Mouse (Mus musculus) bone marrow, adult 2 months (tissue): ENCODE measurements around the gene Trmt13. TPM values are rescaled to one million over a fixed set of nuclear protein-coding genes. Genes with fewer than 3 reads are reported as not detected.

ENCODE experiments used
- H3K27ac ChIP-seq: fragments of 200-500 bp; 2 replicates; pipeline ENCODE4 v1.5.1; 2012; ENCODE audit warnings: low read depth, mild to moderate bottlenecking, control low read depth, inconsistent platforms, low read length; ENCODE audit not compliant: control insufficient read depth, poor library complexity, insufficient read depth
- H3K4me1 ChIP-seq: fragments of 200-500 bp; 2 replicates; pipeline ENCODE4 v1.6.1; 2011; ENCODE audit warnings: low read length; ENCODE audit not compliant: control insufficient read depth, insufficient read depth
- H3K4me3 ChIP-seq: fragments of 200-500 bp; replicated peaks from 2 replicates; pipeline ENCODE3; 2011; ENCODE audit warnings: mild to moderate bottlenecking, low read depth, low read length, control low read depth; ENCODE audit not compliant: control insufficient read depth
- CTCF ChIP-seq: fragments of 200-500 bp; IDR thresholded peaks from 2 replicates; pipeline ENCODE4 v1.5.1; 2011; ENCODE audit warnings: low read length, control low read depth; ENCODE audit not compliant: control insufficient read depth, insufficient read depth
- POLR2A ChIP-seq: fragments of 200-500 bp; IDR thresholded peaks from 2 replicates; pipeline ENCODE4 v1.6.1; 2011; ENCODE audit warnings: low read depth, mild to moderate bottlenecking, control low read depth, low read length, borderline replicate concordance; ENCODE audit not compliant: control insufficient read depth
- WGBS: fragments of 180-500 bp; shearing (Covaris S2); methylation state at CpG from one replicate; pipeline ENCODE4 v1.1.7; 2018; 5-methylcytosine and 5-hydroxymethylcytosine counted together
- polyA plus RNA-seq: library from polyadenylated mRNA; stranded (reverse); fragments of >200 nt; gene quantifications from 2 replicates; pipeline ENCODE4 v1.2.4, GENCODE M21; 2011; ENCODE audit warnings: low replicate concordance; ENCODE audit not compliant: missing spikeins, insufficient read depth, insufficient read length

Gene Trmt13
- polyA plus RNA-seq, 1 experiment = 22.0 TPM

DNA sequence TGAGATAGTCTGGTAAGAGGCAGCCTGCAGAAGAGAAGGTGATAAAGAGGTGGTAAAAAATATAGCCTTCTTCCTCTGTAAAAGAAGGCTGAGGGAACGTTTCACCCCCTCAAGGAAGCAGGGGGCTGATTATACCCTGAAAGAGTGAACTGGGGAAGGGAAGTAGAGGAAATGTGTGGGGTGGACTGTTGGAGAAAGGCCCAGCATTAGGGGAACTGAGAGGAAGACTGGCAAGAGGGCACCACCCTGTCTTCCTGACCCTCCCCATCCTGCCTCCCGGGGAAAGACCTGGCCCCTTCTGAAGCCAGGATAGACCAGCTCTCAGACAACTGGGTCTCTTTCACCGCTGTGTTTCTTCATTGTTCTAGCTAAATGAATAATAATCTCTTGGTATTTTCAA, 71.9 kb downstream of the Trmt13 start:
- Histone ChIP-seq H3K27ac (no peak overlapping the region), H3K4me1 (no peaks in the 10 kb centered on the region; the same call in 1 of the 2 replicates), H3K4me3 (no peak overlapping the region)
- 6% methylated on average over 3 of the region's 3 CpGs for WGBS
- TF ChIP-seq CTCF (no peak), POLR2A (no peak)

DNA sequence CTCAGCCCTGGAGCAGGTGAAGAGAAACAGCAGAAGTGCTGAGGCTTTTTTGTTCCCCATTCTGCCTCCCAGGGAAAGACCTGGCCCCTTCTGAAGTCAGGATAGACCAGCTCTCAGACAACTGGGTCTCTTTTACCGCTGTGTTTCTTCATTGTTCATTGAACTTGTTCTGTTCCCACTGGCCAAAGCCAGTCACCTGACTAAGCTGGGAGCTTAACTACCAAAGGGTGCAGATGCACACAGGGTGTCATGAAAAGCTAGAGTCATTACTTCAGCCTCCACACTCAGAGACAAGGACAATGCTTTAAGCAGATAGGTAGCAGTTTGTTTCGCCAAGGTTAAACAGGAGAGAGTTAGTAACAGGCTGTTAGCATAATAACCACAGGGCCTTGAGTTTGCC, 72.3 kb downstream of the Trmt13 start:
- 19% methylated on average over 2 of the region's 2 CpGs for WGBS
- TF ChIP-seq POLR2A (no peak), CTCF (no peak)
- Histone ChIP-seq H3K4me3 (no peak overlapping the region), H3K27ac (no peak overlapping the region), H3K4me1 (no peaks in the 10 kb centered on the region; the same call in 1 of the 2 replicates)

DNA sequence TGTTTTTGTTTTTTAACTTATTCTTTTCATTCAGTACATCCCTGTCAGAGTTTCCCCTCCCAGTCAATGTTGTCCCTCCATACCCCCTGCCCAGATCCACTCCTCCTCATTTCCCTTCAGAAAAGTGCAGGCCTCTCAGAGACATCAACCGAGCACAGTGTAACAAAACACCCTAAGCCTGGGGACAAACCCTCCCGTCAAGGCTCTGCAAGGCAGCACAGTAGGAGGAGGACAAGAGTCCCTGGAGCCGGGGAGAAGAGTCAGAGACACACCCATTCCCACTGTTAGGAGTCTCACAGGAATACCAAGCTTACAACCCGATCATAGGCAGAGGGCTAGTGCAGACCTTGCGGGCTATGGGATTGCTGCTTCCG, 77.2 kb downstream of the Trmt13 start:
- WGBS = 84% methylated on average over 6 of the region's 6 CpGs
- Histone ChIP-seq H3K4me1 (no peaks in the 10 kb centered on the region), H3K4me3 (no peak overlapping the region), H3K27ac (no peak overlapping the region)
- TF ChIP-seq CTCF = no peak
- TF ChIP-seq POLR2A = no peak

DNA sequence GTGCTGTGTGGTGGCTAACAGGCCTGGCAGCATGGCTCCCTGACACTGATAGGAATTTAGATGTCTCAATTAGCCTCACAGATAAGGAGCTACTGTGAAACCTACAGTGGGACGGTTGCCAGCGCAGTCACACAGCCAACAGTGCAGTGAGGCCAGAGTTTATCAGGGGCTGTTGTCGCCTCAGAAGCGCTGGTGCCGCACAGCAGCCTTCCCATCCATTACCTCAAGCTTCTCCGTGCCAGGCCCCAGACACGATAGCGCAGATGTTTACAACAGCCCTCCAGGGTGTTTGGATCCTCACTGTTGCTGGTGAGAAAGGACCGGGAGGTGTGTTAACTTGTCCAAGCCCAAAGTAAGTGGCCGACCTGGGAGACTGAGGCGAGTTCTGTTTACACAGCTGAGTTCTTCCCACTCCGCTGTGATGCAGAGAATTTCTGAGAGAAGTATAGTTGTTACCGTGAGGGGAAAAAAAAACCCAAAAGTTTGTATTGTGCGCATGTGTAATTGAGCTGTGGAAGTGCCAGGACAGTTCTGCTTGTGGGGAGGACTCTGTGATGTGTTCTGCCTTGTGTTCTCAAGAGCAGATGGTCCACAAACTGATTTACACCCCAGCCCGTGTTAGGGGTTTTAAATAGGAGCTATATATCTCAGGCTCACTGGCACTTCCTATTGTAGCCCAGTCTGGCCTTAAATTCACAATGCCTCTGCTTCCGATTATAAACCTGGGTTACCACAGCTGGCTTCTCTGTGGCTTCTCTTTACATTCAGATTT, 77.8 kb downstream of the Trmt13 start:
- 60% methylated on average over 16 of the region's 16 CpGs for WGBS
- Histone ChIP-seq H3K4me3 (no peak overlapping the region), H3K4me1 (no peaks in the 10 kb centered on the region), H3K27ac (peak overlapping the region; percentile 3; the same call in 1 of the 2 replicates)
- no peak for TF ChIP-seq POLR2A
- TF ChIP-seq CTCF = no peak

Other genes starting within 250 kb of the Trmt13 start
- 4.0 and 7.2 TPM in 2 replicates for gene Cdc14a, start 190.6 kb downstream of the Trmt13 start, polyA plus RNA-seq
- 10.4 and 22.5 TPM in 2 replicates for gene Rtca, start 106.4 kb downstream of the Trmt13 start, polyA plus RNA-seq
- 4.3 and 9.5 TPM in 2 replicates for gene Dbt, start 101.5 kb downstream of the Trmt13 start, polyA plus RNA-seq
- 3.4 and 4.2 TPM in 2 replicates for gene Lrrc39, start 51.6 kb downstream of the Trmt13 start, polyA plus RNA-seq
- gene Sass6, start 19.6 kb downstream of the Trmt13 start, polyA plus RNA-seq = 12.7 and 17.9 TPM in 2 replicates
- 7.0 and 13.2 TPM in 2 replicates for gene Mfsd14a, start 48.1 kb upstream of the Trmt13 start, polyA plus RNA-seq
- not detected in 2 replicates for gene Gm43191, start 66.7 kb upstream of the Trmt13 start, polyA plus RNA-seq
- gene Slc35a3, start 98.2 kb upstream of the Trmt13 start, polyA plus RNA-seq = 4.0 and 5.7 TPM in 2 replicates
- 2.2 and 4.7 TPM in 2 replicates for gene Agl, start 193.6 kb upstream of the Trmt13 start, polyA plus RNA-seq
- 15.9 and 24.6 TPM in 2 replicates for gene Frrs1, start 244.9 kb upstream of the Trmt13 start, polyA plus RNA-seq